Mouse (Mus musculus) left cerebral cortex, adult 8-10 months (tissue): ENCODE data around the gene Hsd11b2. TPM values are rescaled to one million over a fixed set of nuclear protein-coding genes. Genes with fewer than 3 reads are reported as not detected.

Experiments
- DNase-seq, 2 experiments: peaks; one replicate each; pipeline ENCODE4 v3.0.0; 2022; ENCODE audit warnings: low spot score in 2 of 2
- total RNA-seq, 4 experiments: library from RNA; stranded (reverse); gene quantifications; 2 replicates each; pipeline ENCODE4 v1.2.4; 2022

The Hsd11b2 gene
- total RNA-seq, 4 experiments from 2014 or later, result not detected

- no peak for DNase-seq
Measured at GRCm38 (mm10) chr8:105521995-105522769, 3.6 kb downstream of the Hsd11b2 start.

DNA sequence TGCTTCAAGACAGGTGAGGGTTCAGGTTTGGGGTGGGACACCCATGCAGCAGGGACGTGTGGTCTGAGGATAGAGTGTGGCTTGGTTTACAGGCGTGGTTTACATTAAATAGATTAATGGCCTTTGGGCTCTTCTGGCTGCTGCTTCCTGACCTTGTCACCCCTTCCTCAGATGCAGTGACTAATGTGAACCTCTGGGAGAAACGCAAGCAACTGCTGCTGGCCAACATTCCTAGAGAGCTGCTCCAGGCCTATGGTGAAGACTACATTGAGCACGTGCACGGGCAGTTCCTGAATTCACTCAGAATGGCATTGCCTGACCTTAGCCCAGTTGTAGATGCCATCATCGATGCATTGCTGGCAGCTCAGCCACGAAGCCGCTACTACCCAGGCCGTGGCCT is 4.3 kb downstream of the Hsd11b2 start:
- no peak for DNase-seq

DNA sequence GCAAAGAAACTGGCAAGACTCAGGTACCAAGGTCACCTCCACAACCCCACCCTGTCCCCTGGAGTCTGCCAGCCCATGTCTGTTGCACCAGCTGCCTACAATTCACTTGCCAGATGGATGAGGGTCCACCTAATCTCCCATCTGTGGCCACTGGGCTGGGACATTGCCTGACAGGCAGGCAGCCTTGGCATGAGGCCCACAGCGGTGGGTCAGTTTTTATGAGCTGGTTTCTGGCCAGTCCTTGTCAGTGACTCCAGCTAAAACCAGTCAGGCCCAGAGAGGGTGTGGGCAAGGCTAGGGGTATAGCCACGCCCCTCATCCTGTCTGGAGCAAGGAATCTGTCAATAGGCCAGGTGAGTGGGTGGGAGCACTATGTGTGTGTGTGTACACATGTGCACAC is 8.6 kb downstream of the Hsd11b2 start:
- DNase-seq, result no peak

- no peak for DNase-seq
Measured at GRCm38 (mm10) chr8:105528206-105528605, 9.7 kb downstream of the Hsd11b2 start.

DNA sequence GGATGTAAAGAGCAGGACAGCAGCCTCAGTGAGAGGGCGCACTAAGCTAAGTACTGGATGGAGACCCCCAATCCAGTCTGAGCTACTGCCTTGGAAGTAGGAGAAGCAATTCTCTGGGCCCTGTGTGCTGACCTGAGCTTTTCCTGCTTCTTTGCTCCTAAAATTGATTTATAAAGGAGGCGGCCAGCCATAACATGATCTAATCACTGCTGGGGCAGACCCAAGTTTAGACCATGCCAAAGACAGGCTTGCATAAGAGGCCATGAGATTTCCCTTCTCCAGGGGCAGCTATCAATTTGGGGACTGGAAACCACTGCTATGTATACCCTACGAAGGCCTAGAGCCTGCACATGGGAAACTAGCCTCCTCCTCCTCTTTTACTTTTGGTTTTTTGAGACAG is 10.7 kb downstream of the Hsd11b2 start:
- no peak for DNase-seq

DNA sequence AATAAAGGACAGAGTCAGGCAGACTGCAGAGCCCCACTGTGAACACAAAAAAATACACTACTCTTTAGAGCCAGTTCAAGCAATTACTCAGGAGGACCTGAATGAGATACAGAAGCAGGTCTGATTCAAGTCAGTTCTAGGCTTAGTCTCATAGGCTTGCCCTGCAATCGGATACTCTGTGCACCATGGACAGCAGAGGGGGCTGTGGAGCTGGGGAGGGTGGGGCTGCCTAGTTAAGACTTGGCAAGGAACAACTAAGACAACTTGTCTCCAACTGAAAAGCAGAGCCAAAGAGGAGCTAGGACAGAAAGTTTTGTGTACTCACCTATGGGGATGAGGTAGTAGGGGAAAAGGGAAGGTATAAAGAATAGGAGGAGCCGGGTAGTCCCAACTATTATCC is 13.2 kb downstream of the Hsd11b2 start:
- no peak for DNase-seq

DNA sequence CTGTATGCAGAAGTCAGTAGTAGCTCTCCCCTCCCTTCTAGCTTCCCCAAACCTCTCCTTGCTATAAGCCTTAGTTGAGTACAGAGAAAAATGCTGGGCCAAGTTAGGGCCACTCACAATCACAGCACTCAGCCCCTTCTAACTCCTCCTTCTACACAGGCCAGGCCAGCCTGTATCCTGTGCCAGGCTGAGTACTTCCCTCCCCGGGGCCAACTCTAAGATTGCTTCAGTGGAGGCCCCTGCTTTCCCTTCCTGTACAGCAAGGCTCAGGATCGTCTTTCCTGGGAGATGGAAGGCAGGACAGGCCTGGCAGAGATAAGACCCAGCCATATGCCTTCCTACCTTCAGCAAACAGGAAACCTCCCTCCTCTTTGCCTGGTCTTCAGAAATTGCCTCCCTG is 14.9 kb downstream of the Hsd11b2 start:
- DNase-seq, result no peak

DNA sequence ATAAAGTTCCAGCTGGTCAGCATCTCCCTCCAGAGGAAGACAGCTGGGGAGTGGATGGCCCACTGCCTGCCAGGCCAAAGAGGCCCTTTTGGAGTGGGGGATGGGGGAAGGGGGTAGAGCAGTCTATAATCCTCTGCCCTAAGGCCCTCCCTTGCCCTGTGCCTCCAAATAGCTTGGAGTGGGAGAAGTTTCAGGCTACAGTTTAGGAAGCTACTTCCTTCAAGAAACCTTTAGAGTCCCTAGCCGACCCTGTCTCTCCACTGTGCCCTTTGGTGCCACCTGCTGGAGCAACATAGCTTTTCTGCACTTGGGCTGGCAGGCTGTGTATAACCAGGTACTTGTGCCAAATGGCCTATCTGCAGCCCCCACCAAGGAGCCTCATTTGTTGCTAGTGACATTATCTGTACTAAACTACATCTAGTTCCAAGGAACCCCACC is 15.4 kb downstream of the Hsd11b2 start:
- DNase-seq, result no peak

- DNase-seq, result peak in 1 of 2 experiments; percentile 61
Measured at GRCm38 (mm10) chr8:105536546-105536945, 18.0 kb downstream of the Hsd11b2 start.

DNA sequence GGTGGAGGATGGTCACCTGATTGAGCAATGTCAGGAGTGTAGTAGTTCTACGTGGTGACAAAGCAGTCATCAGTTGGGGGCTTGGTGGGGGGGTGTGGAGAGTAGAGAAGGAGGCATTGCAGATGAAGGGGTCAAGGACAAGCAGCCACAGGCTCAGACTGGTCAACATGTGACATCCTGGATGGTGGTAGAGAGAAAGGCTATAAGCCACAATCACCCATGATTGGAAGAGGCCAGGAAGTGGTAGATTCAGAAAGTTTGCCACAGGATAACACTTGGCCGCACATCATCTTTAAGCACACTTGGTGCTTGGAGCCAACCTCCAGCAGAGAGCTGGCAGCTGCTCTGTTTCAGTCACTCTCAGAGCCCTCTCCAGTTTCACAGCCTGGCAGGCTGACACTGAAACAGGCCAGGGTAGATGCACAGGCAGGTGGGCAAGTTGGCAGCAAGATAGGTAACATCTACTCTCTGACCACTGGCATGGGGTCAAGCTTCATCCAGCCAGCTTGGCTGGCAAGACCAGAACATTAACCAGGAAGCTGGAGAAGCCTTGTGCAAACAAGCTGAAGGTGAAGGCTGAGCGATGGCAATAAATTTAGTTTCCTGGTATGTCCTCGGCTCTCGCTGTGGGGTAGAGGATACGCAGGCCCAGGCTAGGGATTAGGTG is 18.6 kb downstream of the Hsd11b2 start:
- DNase-seq, result no peak

DNA sequence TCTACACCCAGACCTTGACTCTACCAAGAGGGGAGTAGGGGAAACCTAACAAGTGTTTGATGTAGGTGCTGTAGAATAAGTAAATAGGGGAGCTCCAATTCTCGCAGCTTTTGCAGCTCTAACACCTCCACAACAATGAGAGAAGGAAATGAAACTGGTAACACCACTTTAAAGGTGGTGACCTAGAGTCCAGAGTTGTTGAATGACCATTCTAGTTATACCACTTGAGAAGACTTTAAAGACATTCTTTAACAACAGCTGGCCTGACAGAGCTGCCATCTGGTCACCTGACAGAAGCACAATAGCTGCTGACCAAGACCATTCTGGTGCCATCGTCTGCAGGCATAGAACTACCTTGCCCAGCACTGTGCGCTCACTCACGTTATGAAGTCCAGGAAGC is 20.4 kb downstream of the Hsd11b2 start:
- DNase-seq, result no peak

GRCm38 (mm10) chr8:105542032-105542656 is 23.6 kb downstream of the Hsd11b2 start:
- DNase-seq, result no peak

- no peak for DNase-seq
Measured at GRCm38 (mm10) chr8:105542808-105543207, 24.3 kb downstream of the Hsd11b2 start.

DNA sequence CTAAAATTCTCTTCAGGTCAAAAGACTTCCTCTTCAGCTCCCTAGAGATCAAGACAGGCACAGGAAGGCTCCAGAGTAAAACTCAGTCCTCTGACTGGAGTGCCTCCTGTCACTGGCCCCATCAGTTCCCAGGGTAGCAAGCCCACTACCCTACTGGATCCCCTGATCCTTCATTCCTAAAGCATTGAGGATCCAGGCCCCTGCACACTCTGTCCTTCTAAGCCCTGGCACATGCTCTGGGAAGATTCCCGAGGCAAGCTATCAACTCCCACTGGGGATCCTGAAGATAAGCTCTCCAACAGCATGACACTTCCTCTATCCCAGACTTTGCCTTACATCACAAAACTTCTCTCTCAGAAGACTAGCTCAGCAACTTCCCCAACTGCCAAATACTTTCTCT is 25.1 kb downstream of the Hsd11b2 start:
- DNase-seq, result no peak

DNA sequence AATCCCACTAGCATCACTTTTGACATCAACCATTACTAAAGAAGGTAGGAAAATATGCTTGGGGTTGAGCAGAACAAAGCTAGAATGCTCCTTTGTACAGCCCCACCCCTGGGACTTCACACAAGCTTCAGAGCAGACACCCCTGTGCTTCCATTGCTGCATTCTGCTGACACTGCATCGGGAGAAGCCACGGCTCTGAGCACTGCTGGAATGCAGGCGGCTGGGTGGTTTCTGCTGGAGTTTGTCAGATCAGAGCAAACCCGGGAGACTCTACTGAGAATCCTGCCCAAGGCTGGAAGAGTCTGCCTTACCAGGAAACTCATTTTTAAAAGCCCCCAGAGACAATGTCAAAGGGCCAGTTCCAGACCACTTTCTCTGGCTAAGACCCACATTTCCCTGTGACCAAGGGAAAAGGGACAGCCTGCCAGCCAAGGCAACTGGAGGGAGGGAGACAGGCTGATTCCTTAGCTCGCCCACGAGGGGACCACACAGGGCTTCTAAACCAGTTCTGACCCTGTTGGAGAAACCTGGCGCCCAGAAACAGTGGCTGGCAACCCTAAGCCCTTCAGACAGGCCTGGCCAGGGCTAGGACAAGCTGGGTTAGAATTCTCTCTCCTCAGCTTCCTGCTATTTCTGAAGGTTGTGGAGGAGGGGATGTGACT is 26.1 kb downstream of the Hsd11b2 start:
- no peak for DNase-seq

GRCm38 (mm10) chr8:105545249-105545648 is 26.7 kb downstream of the Hsd11b2 start:
- DNase-seq, result no peak

- DNase-seq, result no peak
Measured at GRCm38 (mm10) chr8:105546384-105547350, 28.1 kb downstream of the Hsd11b2 start.

DNA sequence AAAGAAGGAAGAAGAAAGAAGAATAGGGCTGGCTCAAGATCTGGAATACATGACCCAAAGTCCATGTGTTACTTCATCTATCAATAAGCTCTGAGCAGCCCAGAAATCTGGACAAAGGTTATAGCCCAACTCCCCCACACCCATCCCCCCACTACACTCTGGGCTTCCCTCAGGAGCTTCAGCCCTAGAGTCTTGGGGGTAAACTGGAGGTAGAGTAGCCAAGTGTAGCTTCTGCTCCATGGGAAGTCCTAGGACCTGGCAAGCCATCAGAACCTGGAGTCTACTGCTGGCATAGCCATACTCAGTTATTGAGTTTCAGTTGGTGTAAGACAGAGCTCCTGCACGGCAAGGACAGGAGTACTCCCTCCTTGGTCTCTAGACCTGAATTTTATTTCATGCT is 31.0 kb downstream of the Hsd11b2 start:
- DNase-seq, result no peak

DNA sequence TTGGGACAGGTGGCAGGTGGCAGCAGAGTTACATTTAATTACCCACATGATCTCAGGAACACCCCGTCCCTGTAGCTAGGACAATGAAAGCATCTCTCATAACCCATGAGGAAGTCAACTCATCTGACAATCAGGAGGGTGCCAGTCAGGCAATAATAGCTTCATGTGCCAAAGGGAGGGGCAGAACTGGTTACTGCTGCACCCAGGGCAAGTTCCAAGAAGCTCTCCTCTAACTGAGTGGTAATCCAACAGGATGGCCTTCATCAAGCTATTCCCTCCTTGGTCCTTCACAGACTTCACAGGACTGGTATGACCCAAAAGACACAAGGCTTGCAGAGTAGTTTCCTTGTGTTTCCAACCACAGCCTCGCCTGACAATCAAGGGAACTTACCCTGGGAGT is 31.5 kb downstream of the Hsd11b2 start:
- DNase-seq, result no peak

DNA sequence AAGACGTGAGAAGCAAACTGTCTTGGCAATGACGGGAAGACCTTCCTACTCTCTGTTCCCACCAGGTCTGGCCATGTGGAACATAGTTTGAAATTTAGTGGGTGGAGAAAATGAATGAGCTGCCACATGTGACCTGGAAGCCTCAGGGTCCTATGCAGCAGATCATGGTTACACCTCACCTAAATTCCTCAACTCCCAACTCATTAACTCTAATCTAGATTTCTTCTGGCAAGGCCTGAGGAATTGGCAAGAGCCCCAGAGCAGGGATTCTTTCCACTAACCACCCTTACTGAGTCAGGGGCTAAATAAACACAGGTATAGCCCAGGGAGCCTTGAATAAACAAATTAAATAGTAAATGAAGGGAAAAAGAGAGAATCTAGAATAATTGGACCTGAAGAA is 33.5 kb downstream of the Hsd11b2 start:
- no peak for DNase-seq

DNA sequence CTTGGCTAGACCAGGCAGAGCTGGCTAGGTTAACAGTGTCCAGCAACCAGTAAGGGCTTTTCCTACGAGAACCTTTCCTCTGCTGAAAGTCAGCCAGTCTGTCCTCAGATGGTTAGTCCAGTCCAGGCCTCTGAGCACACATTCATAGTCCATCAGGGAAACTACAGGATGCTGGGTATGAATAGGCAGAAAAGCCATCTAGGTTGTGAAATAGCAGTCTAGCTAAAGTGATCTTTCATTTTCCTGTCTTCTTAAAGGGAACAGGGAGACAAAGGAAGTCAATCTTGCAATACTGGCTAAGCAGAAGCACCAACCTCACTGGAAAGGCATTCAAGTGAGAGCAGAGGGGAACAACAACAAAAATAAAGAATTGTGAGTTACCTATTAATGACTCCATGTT is 34.3 kb downstream of the Hsd11b2 start:
- DNase-seq, result no peak
